Mouse (Mus musculus) lung, adult 18-20 months (tissue): ENCODE data around the gene Naa15.
A peak's percentile ranks its signal among the peaks of the same experiment; 100 is the strongest.
"Not testable (repeated sequence)": the region's sequence is repeated elsewhere in the genome, so short reads cannot be mapped to it uniquely, and the experiment has no call there.

Experiments
- DNase-seq, 2 experiments: peaks; one replicate each; pipeline ENCODE4 v3.0.0; 2022; ENCODE audit warnings: mixed read lengths in 2 of 2

The Naa15 gene

GRCm38 (mm10) chr3:51394881-51395280 is 20.1 kb upstream of the Naa15 start:
- DNase-seq, result no peak

GRCm38 (mm10) chr3:51395461-51396145 is 19.3 kb upstream of the Naa15 start:
- DNase-seq, result no peak

- peak; percentile 46 to 56 for DNase-seq
These were observed 18.5 kb upstream of the Naa15 start, which contains the start of gene Mgarp for GRCm38 (mm10) chr3:51396219-51397068. Gene Mgarp (minus strand): TSS chr3:51396738.

GRCm38 (mm10) chr3:51397700-51398299 is 17.1 kb upstream of the Naa15 start:
- DNase-seq, result no peak

- no peak for DNase-seq
These were observed 16.3 kb upstream of the Naa15 start for GRCm38 (mm10) chr3:51398667-51399066.

GRCm38 (mm10) chr3:51399531-51399930 is 15.4 kb upstream of the Naa15 start:
- no peak for DNase-seq

GRCm38 (mm10) chr3:51400682-51401081 is 14.3 kb upstream of the Naa15 start:
- DNase-seq, result no peak

GRCm38 (mm10) chr3:51402054-51402453 is 12.9 kb upstream of the Naa15 start:
- not testable (repeated sequence) for DNase-seq

GRCm38 (mm10) chr3:51402628-51403027 is 12.3 kb upstream of the Naa15 start:
- DNase-seq, result no peak

- DNase-seq, result peak in 1 of 2 experiments; percentile 9
These were observed 6.9 kb upstream of the Naa15 start for GRCm38 (mm10) chr3:51407870-51408560.

- peak; percentile 93 to 95 for DNase-seq
These were observed 6.3 kb upstream of the Naa15 start, which contains the start of gene Ndufc1 for GRCm38 (mm10) chr3:51408561-51409183. Gene Ndufc1 (minus strand): TSS chr3:51408988.

- DNase-seq, result no peak
These were observed 2.5 kb upstream of the Naa15 start for GRCm38 (mm10) chr3:51412457-51412856.

- no peak for DNase-seq
These were observed 1.7 kb upstream of the Naa15 start for GRCm38 (mm10) chr3:51413276-51413675.

GRCm38 (mm10) chr3:51416073-51416363 is 1.1 kb downstream of the Naa15 start:
- no peak for DNase-seq

GRCm38 (mm10) chr3:51416364-51417134 is 1.6 kb downstream of the Naa15 start:
- peak; percentile 35 to 44 for DNase-seq

GRCm38 (mm10) chr3:51417135-51417458 is 2.1 kb downstream of the Naa15 start:
- DNase-seq, result no peak

GRCm38 (mm10) chr3:51417485-51417884 is 2.5 kb downstream of the Naa15 start:
- DNase-seq, result no peak

- DNase-seq, result no peak
These were observed 3.0 kb downstream of the Naa15 start for GRCm38 (mm10) chr3:51417966-51418365.

GRCm38 (mm10) chr3:51421921-51422320 is 7.0 kb downstream of the Naa15 start:
- DNase-seq, result no peak

GRCm38 (mm10) chr3:51425394-51425793 is 10.4 kb downstream of the Naa15 start:
- no peak for DNase-seq

GRCm38 (mm10) chr3:51434364-51434763 is 19.4 kb downstream of the Naa15 start:
- not testable (repeated sequence) for DNase-seq
